Mouse (Mus musculus) embryonic facial prominence, embryonic 10.5 days (tissue): ENCODE measurements at regions not wholly inside any gene's neighbourhood (a gene's known extent, or its start where the extent isn't known, plus 50 kb on each side); places are given as distances from the start of the nearest gene placed in this dataset.

ENCODE experiments used
- DNase-seq: peaks from one replicate; pipeline ENCODE4 v3.0.0-alpha.2; 2017; ENCODE audit warnings: low spot score
- H3K27ac ChIP-seq: fragments of 300-500 bp; sonication (generic); replicated peaks from 2 replicates; pipeline ENCODE4 v1.5.1; 2016; ENCODE audit warnings: mild to moderate bottlenecking
- H3K27me3 ChIP-seq: fragments of 300-500 bp; sonication (generic); replicated peaks from 2 replicates; pipeline ENCODE4 v1.6.1; 2016; ENCODE audit warnings: low read depth, mild to moderate bottlenecking; ENCODE audit not compliant: poor library complexity, severe bottlenecking
- H3K36me3 ChIP-seq: fragments of 300-500 bp; sonication (generic); replicated peaks from 2 replicates; pipeline ENCODE4 v1.6.1; 2016; ENCODE audit warnings: mild to moderate bottlenecking, moderate library complexity
- H3K4me1 ChIP-seq: fragments of 300-500 bp; sonication (generic); 2 replicates; pipeline ENCODE4 v1.6.1; 2016
- H3K4me3 ChIP-seq: fragments of 300-500 bp; sonication (generic); 2 replicates; pipeline ENCODE4 v1.5.1; 2016; ENCODE audit warnings: mild to moderate bottlenecking, moderate library complexity
- H3K9me3 ChIP-seq: fragments of 300-500 bp; sonication (generic); 2 replicates; pipeline ENCODE4 v1.6.1; 2016; ENCODE audit warnings: mild to moderate bottlenecking
- WGBS: fragments of 180-500 bp; shearing (Covaris S2); methylation state at CpG from one replicate; pipeline ENCODE4 v1.1.7; 2016; 5-methylcytosine and 5-hydroxymethylcytosine counted together

DNA sequence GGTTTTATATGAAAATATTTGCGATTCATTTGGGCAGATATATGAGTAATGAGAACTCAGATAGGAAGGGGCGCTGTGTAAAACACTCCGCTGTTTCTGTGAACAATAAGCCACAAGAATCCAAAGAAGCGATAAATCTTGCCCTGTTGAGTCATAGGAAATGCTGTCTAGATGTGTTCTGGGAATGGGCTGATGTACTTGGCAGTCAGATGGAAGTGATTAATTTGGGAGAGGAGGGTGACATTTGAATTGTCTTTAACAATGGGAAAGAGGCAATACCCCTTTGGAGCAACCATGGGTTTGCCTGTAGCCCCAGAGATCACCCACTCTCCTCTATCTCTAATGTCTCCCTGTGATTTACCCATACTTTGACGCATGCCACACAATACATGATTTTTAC is 160.4 kb downstream of the Dusp6 start:
- Histone ChIP-seq H3K27me3 (no peaks in the 10 kb centered on the region), H3K4me1 (peaks cover 7% of the 10 kb centered on the region), H3K36me3 (no peaks in the 10 kb centered on the region), H3K9me3 (no peaks in the 10 kb centered on the region), H3K4me3 (no peak overlapping the region), H3K27ac (no peak overlapping the region)
- 93% methylated on average over 5 of the region's 5 CpGs for WGBS
- DNase-seq: no peak

- WGBS: 96% methylated on average over 4 of the region's 4 CpGs
- Histone ChIP-seq H3K27me3 (no peaks in the 10 kb centered on the region), H3K27ac (no peak overlapping the region), H3K4me3 (no peak overlapping the region), H3K4me1 (peaks cover 5% of the 10 kb centered on the region), H3K9me3 (no peaks in the 10 kb centered on the region), H3K36me3 (no peaks in the 10 kb centered on the region)
- no peak for DNase-seq
Observed at GRCm38 (mm10) chr10:99425265-99425664, 162.2 kb downstream of the Dusp6 start.

DNA sequence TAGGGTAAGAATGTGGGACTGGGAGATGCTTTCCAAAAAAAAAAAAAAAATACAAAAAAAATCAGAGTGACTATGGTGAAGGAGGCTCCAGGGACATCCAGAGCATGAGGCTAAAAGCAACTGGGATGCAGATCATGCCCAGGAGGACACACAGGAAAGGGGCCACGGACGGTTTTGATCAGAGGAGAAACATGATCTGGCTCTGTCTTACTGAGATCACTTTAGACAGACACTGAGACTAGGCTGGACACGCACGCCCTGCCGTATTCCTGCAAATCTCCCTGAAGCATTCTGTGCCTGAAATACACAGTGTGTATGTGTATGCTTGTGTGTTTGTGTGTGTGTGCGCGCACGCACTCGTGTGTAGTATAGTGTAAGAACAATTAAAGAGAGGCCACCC is 167.1 kb downstream of the Dusp6 start:
- 0 out of 2 replicates have a peak overlapping the region, but pooled peaks have one; percentile 59 for H3K27ac ChIP-seq
- H3K4me1 ChIP-seq: peaks cover 16% of the 10 kb centered on the region
- no peaks in the 10 kb centered on the region for H3K9me3 ChIP-seq
- H3K36me3 ChIP-seq: no peaks in the 10 kb centered on the region
- 45% methylated on average over 9 of the region's 9 CpGs for WGBS
- no peak overlapping the region for H3K4me3 ChIP-seq
- no peaks in the 10 kb centered on the region for H3K27me3 ChIP-seq
- DNase-seq: peak; percentile 46

- Histone ChIP-seq H3K9me3 (no peaks in the 10 kb centered on the region), H3K4me1 (peaks cover 16% of the 10 kb centered on the region), H3K27ac (peak overlapping the region; percentile 59), H3K36me3 (no peaks in the 10 kb centered on the region), H3K4me3 (no peak overlapping the region), H3K27me3 (no peaks in the 10 kb centered on the region)
- WGBS: 66% methylated on average over 16 of the region's 16 CpGs
- DNase-seq: no peak
Observed at GRCm38 (mm10) chr10:99430669-99431561, 167.9 kb downstream of the Dusp6 start.

- H3K27me3 ChIP-seq: no peaks in the 10 kb centered on the region
- no peak overlapping the region for H3K4me3 ChIP-seq
- no peaks in the 10 kb centered on the region for H3K36me3 ChIP-seq
- peaks cover 3% of the 10 kb centered on the region; the same call in 1 of the 2 replicates for H3K4me1 ChIP-seq
- no peaks in the 10 kb centered on the region for H3K9me3 ChIP-seq
- DNase-seq: no peak
- no peak overlapping the region for H3K27ac ChIP-seq
Observed at GRCm38 (mm10) chr10:99437060-99437459, 174.0 kb downstream of the Dusp6 start.

- Histone ChIP-seq H3K27ac (no peak overlapping the region), H3K36me3 (no peaks in the 10 kb centered on the region), H3K4me1 (peaks cover 3% of the 10 kb centered on the region; the same call in 1 of the 2 replicates), H3K27me3 (no peaks in the 10 kb centered on the region), H3K9me3 (peaks cover 3% of the 10 kb centered on the region; the same call in 1 of the 2 replicates), H3K4me3 (no peak overlapping the region)
- 90% methylated on average over 5 of the region's 5 CpGs for WGBS
- no peak for DNase-seq
Observed at GRCm38 (mm10) chr10:99440169-99440568, 177.1 kb downstream of the Dusp6 start.

GRCm38 (mm10) chr10:99441014-99441413 is 178.0 kb downstream of the Dusp6 start:
- WGBS: 77% methylated on average over 6 of the region's 6 CpGs
- H3K36me3 ChIP-seq: no peaks in the 10 kb centered on the region
- no peak for DNase-seq
- H3K4me3 ChIP-seq: no peak overlapping the region
- H3K27me3 ChIP-seq: no peaks in the 10 kb centered on the region
- H3K27ac ChIP-seq: no peak overlapping the region
- peaks cover 8% of the 10 kb centered on the region; the same call in 1 of the 2 replicates for H3K9me3 ChIP-seq
- H3K4me1 ChIP-seq: peaks cover 3% of the 10 kb centered on the region; the same call in 1 of the 2 replicates

DNA sequence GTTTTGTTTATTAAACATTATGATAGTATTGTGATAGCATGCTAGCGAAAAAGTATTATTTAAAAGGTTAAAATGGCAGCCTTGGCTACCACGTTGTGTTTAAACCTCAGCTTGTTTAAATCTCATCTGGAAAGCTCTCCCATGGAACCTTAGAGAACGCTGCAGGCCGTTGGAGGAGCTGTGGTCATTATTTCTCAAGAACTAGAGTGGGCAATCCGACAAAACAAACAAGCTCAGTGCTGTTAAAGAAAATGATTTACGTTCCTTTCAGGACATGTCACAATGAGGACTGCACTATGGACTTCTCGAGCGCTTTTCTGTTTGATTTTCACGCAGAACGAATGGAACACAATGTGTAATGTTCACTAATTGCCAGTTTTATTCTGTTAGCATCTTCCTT is 178.9 kb downstream of the Dusp6 start:
- Histone ChIP-seq H3K4me1 (peaks cover 3% of the 10 kb centered on the region; the same call in 1 of the 2 replicates), H3K9me3 (peaks cover 8% of the 10 kb centered on the region; the same call in 1 of the 2 replicates), H3K27me3 (no peaks in the 10 kb centered on the region), H3K4me3 (no peak overlapping the region), H3K36me3 (no peaks in the 10 kb centered on the region), H3K27ac (no peak overlapping the region)
- WGBS: 76% methylated on average over 10 of the region's 10 CpGs
- no peak for DNase-seq

DNA sequence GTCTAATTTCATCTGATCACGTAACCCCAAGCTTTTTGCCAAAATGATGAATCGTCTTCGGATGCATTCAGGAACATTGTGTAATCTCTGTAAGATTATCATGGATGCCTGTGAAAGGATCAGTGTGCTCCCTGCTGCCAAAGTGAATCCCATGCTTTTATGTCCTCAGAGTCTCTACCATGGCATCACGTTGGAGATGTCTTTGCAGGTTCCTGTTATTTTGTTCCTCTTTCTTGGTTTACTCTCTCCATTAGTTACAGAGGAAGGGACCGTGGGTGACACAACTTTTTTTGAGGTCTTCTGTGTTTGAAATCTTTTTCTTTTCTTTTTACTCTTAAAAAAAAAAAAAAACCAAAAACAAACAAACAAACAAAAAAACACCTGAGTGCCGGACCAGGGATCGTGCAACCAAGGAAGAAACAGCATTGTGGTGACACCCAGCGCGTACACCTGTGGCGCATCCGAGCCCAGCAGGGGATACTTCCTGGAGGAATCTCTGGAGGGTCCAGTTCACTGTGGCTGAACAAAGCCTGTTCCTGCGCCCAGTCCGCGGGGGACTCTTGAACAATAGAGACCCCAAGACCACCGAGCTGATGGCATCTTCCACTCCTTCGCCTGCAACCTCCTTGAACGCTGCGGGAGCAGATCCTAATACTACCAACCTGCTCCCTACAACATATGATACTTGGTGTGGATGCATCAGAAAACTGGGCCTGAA is 180.6 kb downstream of the Dusp6 start:
- no peaks in the 10 kb centered on the region for H3K27me3 ChIP-seq
- H3K9me3 ChIP-seq: peaks cover 8% of the 10 kb centered on the region; the same call in 1 of the 2 replicates
- no peak overlapping the region for H3K4me3 ChIP-seq
- no peaks in the 10 kb centered on the region for H3K36me3 ChIP-seq
- H3K27ac ChIP-seq: no peak overlapping the region
- 93% methylated on average over 18 of the region's 18 CpGs for WGBS
- peaks cover 3% of the 10 kb centered on the region; the same call in 1 of the 2 replicates for H3K4me1 ChIP-seq
- DNase-seq: no peak

DNA sequence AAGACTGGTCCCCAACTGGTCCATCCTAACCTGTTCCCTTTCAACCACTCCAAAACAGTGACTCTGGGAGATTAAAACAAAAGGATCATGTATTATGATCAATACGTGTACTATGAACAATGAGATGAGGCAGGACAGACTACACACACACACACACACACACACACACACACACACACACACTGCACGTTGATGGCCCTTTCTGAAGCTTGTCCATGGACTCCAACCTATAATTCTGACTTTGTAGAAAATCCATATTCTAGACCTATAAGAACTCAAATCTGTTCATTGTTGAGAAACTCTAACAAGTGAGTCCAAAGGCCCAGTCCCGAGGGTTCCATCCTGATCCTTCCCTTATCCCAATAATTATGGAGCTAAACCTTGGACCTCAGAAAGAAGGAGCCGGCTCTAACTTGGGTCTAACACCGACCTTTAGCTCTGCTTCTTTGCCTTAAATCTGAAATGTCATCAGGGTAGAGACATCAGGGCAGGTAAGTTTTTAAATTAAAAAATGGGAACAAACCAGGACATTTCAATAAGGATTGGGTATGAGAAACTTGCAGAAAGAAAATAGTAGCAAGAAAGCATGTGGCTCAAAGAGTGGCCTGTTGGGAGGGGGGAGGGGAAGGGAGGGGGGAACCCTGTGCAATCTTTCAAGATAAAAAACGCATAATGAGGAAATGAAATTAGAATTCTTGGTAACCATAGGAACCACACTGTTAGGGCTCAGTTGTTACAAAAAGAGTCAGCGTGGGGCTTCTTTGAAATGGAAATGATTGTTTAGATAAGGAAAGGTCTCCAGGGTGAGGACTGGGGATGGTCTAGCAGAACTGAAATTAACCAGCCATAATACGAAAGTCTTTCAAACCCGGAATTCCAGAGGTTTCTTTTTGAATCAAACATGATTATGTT is 187.9 kb downstream of the Dusp6 start:
- H3K36me3 ChIP-seq: no peaks in the 10 kb centered on the region
- DNase-seq: no peak
- no peaks in the 10 kb centered on the region for H3K27me3 ChIP-seq
- peaks cover 21% of the 10 kb centered on the region for H3K4me1 ChIP-seq
- H3K27ac ChIP-seq: peak overlapping the region; percentile 37
- H3K4me3 ChIP-seq: no peak overlapping the region
- 45% methylated on average over 9 of the region's 9 CpGs for WGBS
- no peaks in the 10 kb centered on the region for H3K9me3 ChIP-seq

DNA sequence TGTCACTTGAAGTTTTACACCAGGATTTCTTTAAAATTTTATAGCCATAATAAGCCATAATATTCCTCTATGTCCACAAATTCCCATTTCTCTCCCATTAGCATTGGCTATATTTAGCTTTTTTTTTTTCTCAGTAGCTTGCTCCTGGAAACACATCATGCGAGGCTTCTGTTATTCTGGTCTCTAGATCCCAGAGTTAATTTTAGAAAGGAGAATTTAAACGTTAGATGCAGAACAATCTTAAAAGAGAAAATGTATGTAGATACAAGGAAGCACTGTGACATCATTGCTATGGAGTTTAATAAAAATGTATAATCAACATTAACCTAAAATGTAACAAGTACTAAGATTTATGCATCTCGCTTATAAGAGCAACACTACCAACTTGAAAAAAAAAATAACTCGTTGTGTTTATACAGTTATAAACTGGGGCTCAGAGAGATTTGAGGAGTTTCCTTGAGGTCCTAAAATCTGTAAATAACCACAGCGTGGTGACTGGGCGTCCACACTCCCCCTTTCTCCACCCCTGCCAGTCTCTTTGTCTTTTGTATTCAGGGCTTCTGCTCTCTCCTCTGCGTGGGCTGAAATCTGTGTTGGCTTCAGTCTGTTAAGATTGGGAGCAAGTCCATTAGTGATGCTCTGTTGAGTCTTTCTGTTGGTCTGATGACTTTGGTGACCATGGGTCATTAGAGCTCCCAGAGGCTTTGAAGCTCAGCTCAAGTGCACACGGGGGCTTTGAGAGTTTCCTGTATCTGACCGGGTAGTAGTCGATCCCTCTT is 188.8 kb downstream of the Dusp6 start:
- no peaks in the 10 kb centered on the region for H3K36me3 ChIP-seq
- H3K27ac ChIP-seq: peak overlapping the region; percentile 37
- no peaks in the 10 kb centered on the region for H3K9me3 ChIP-seq
- WGBS: 36% methylated on average over 10 of the region's 10 CpGs
- no peak overlapping the region for H3K4me3 ChIP-seq
- H3K4me1 ChIP-seq: peaks cover 21% of the 10 kb centered on the region
- DNase-seq: no peak
- no peaks in the 10 kb centered on the region for H3K27me3 ChIP-seq
